Mouse (Mus musculus) cerebellum, adult 8-10 months (tissue): ENCODE results near the gene Itgb4.

ENCODE experiments used
- DNase-seq: peaks from one replicate; pipeline ENCODE4 v3.0.0; 2022

The Itgb4 gene

GRCm38 (mm10) chr11:115974309-115975082 is at the start of gene Itgb4:
Itgb4 (plus strand) TSS chr11:115974709.
- DNase-seq, result no peak

- no peak for DNase-seq
Observed at GRCm38 (mm10) chr11:115929031-115929430, 45.5 kb upstream of the Itgb4 start.

GRCm38 (mm10) chr11:115929818-115930217 is 44.7 kb upstream of the Itgb4 start:
- DNase-seq, result no peak

GRCm38 (mm10) chr11:115931235-115931634 is 43.3 kb upstream of the Itgb4 start:
- no peak for DNase-seq

GRCm38 (mm10) chr11:115933108-115933746 is 41.3 kb upstream of the Itgb4 start, which contains the start of the genes Sap30bp and Recql5:
Sap30bp (plus strand) TSS chr11:115933282.
Recql5 (minus strand) TSS chr11:115933477.
- peak; percentile 97 for DNase-seq

GRCm38 (mm10) chr11:115933747-115934110 is 40.8 kb upstream of the Itgb4 start:
- DNase-seq, result no peak

- peak; percentile 72 for DNase-seq
Observed at GRCm38 (mm10) chr11:115939690-115940329, 34.7 kb upstream of the Itgb4 start.

- DNase-seq, result no peak
Observed at GRCm38 (mm10) chr11:115941980-115942379, 32.5 kb upstream of the Itgb4 start.

GRCm38 (mm10) chr11:115945247-115945646 is 29.3 kb upstream of the Itgb4 start:
- no peak for DNase-seq

- no peak for DNase-seq
Observed at GRCm38 (mm10) chr11:115946221-115946828, 28.2 kb upstream of the Itgb4 start.

- no peak for DNase-seq
Observed at GRCm38 (mm10) chr11:115948316-115948715, 26.2 kb upstream of the Itgb4 start.

- no peak for DNase-seq
Observed at GRCm38 (mm10) chr11:115950719-115951118, 23.8 kb upstream of the Itgb4 start.

GRCm38 (mm10) chr11:115954712-115955111 is 19.8 kb upstream of the Itgb4 start:
- DNase-seq, result no peak

- no peak for DNase-seq
Observed at GRCm38 (mm10) chr11:115955195-115955858, 19.2 kb upstream of the Itgb4 start.

- no peak for DNase-seq
Observed at GRCm38 (mm10) chr11:115956453-115956852, 18.1 kb upstream of the Itgb4 start.

- DNase-seq, result no peak
Observed at GRCm38 (mm10) chr11:115957971-115958370, 16.5 kb upstream of the Itgb4 start.

GRCm38 (mm10) chr11:115959018-115959417 is 15.5 kb upstream of the Itgb4 start:
- no peak for DNase-seq

GRCm38 (mm10) chr11:115962651-115963412 is 11.7 kb upstream of the Itgb4 start:
- no peak for DNase-seq

GRCm38 (mm10) chr11:115964977-115965604 is 9.4 kb upstream of the Itgb4 start:
- DNase-seq, result no peak

GRCm38 (mm10) chr11:115968731-115969405 is 5.6 kb upstream of the Itgb4 start:
- DNase-seq, result no peak
